Mouse (Mus musculus): Measurements from ENCODE around the gene Gpr146. TPM values are rescaled to one million over a fixed set of nuclear protein-coding genes. Genes with fewer than 3 reads are reported as not detected.

The Gpr146 gene
- polyA plus RNA-seq, 1 experiment = 37.7 TPM

GRCm38 (mm10) chr5:139358653-139359052 is 18.8 kb upstream of the Gpr146 start:
- no peak for DNase-seq (ENCODE audit: low read depth)

DNA sequence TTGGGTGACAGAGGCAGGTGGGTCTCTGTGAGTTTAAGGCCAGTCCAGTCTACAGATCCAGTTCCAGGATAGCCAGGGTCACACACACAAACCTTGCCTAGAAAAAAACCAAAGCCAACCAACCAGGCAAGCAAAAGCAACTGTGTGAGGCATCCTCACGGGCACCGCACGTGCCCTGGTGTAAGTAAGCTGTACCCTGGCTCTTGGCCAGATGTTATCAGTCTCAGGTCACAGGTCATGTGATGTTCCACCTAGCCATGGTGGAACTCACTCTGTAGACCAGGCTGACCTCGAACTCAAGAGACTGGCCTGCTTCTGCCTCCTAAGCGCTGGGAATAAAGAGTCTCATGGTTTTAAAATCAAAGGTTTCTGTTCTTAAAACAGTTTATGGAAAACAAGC is 18.3 kb upstream of the Gpr146 start:
- no peak for DNase-seq (ENCODE audit: low read depth)

DNA sequence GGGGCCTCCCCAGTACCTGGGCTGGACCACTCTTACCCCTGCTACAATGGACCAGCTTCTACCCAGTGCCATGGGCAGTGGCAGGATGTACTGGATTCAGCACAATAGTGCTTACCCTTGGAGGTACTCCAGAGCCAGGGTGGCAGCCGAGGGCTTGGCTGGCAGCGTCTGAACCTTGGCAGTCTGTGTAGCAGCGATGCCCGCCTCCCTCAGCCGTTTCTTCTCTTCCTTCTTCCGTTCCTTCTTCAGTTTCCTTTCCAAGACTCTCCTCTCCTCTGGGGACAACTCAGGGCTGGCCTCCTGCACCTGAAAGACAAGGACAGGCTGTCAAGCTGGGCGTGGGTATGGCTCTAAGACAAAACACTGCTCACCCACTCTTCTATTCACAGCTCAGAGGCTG is 13.6 kb upstream of the Gpr146 start:
- DNase-seq (ENCODE audit: low read depth) = no peak

DNA sequence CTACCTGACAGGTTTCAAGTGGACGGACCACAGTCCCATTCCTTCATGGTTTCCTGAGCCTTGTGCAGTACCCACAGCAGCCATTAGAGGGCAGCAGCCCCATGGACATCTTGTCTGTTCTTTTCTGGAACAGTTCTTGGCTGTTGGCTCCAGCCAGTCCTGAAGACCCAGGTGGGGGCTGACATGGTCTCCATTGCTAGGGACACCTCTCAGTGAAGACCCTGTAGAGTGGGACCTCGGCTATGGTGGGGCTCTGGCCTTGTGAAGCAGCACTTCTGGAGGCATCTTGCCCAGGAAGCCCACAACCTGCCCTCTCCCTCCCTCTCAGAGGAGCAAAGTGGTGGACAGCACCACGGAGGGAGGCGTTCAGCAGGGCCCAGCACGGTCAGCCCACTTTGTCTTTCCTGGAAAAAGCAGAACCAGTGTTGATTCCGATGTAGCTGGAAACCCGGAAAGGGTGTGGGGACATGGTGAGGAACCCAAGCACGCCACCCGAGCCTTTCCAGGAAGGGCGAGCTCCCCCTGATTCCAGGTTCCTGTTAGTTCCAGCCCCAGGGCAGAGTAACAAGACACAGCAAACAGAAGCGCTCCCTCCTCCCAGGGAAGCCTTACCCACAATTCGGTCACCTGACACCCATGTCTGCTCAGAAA is 13.1 kb upstream of the Gpr146 start:
- DNase-seq (ENCODE audit: low read depth) = no peak

DNA sequence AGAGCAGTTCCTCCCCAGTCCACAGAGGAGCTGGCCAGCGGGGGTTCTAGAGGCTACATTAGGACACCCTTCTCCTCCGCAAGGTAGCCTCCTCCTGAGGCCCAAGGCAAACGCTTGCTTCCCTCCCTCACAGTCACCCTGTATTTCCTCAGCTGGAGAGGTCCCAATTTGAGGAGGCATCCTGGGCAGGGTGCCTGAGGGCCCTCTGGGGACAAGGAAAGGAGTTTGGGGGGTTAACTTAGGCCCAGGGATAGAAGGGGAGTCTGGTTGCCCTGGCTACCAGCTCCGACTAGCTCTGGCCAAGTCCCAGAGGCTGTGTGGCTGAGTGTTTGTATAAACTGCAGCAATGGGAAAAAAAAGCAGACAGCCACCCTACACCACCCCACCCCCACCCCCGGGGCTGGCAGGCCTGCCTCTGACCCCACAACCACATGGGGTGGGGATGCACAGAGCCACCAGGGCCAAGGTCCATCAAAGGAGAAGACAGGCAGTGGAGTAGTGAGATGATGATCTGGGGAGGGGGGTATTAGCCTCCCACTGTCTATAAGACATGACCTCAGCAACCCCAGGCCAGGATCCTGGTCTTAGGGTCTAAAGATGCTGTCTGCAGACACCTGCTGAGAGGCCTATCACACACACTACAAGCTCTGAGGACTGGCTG is 12.5 kb upstream of the Gpr146 start:
- DNase-seq (ENCODE audit: low read depth) = no peak

GRCm38 (mm10) chr5:139365827-139366226 is 11.7 kb upstream of the Gpr146 start:
- no peak for DNase-seq (ENCODE audit: low read depth)

DNA sequence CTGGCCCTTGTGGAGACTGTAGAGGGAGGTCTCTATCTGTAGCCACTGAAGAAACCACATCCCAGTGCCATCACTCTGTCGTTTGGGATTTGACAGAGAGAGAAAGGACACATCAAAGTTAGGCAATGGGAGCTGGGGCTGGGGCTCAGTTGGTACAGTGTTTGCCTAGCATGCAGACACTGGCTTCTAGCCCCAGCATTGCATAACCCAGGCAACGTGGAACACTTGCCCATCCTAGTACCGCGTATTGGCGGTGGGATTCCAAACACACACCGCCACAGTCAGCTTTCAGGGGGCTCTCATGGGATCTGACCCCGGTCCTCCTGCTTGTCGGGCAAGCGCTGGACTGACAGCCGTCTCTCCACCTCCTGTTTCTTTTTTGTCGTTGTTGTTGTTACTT is 11.0 kb upstream of the Gpr146 start:
- DNase-seq (ENCODE audit: low read depth) = no peak

- no peak for DNase-seq (ENCODE audit: low read depth)
Measured at GRCm38 (mm10) chr5:139367884-139368458, 9.5 kb upstream of the Gpr146 start.

DNA sequence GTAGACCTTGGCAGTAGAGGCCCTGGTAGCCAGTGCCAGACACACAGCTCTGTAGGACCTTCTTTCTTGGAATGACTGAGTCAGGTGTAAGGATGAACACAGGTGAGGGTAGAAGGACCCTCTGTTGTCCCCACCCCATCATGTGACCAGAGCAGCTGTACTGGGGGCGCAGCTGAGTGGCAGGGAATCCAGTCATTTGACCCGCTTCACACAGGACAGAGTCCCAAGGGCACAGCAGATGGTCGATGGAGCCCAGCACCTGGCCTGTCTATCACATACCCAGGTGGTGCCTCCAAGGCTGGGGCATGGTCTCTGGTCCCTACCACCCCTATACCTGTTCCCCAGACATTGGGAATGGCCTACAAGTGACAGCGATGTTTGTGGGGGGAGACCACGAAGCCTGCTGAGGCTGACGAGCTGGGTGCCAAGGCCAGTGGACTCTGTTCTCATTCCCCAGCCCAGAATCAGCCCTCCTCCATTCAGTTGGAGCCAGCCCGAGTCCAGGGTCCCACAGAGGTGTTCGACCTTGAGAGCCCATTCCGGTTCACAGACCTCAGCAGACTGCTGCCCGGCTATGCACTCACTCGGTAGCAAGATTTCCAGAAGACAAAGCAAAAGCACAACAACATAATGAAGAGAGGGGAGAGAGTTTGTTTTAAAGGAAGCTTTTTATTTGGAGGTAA is 8.7 kb upstream of the Gpr146 start:
- DNase-seq (ENCODE audit: low read depth) = no peak

- no peak for DNase-seq (ENCODE audit: low read depth)
Measured at GRCm38 (mm10) chr5:139370336-139370735, 7.2 kb upstream of the Gpr146 start.

DNA sequence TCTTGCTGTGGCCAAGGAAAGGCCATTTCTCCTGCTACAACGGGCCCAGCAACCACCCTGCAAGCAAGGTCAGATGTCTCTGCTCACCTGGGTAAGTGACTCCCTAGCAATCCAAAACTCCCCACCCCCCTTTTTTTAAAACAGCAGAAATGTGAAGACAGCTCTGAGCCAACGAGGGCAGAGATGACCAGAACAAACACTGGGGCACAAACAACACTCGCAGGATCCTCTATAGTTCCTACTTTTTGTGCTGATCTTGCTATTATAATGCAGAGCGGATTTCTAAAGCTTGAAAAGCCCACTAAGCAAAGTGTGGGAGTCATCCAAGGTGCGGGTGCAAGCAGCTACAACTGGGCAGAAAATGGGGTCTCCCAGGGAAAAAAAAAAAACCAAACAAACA is 6.4 kb upstream of the Gpr146 start:
- DNase-seq (ENCODE audit: low read depth) = no peak

DNA sequence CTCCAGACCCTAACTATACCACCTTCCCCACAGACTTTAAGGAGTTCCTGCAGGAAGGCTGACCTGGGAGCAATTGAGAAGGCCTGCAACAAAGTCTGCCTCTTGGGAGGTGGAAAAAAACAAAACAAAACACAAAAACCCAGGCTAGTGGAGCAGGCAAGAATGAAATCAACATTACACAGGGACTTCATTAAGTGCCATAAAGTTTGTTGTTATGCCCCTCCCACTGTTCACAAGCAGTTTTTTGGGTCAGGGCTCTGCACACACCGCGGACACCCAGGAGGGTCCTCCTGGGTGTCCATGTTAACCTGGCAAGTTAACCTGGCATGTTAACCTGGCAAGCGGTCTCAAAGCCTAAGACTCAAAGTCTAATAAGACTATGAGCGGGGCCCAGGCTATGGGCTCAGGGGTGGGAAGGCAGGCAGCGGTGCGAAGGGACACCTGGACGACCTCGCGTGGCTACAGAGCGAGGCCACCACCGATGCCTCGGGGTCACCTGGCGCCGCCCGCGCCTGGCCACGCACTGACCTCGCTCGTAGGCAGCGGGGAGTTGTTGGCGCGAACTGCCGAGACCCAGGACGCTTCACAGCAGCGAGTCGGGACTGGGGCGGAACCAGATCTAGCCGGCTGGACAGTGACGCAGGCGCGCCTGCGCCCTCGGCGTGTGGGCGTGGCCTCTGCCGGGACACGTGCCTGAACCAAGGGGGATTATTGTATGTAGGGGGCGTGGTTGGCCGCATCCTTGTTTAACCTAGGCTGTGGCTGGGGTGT is 5.7 kb upstream of the Gpr146 start:
- DNase-seq (ENCODE audit: low read depth) = no peak

GRCm38 (mm10) chr5:139373126-139373525 is 4.4 kb upstream of the Gpr146 start:
- DNase-seq (ENCODE audit: low read depth) = no peak

DNA sequence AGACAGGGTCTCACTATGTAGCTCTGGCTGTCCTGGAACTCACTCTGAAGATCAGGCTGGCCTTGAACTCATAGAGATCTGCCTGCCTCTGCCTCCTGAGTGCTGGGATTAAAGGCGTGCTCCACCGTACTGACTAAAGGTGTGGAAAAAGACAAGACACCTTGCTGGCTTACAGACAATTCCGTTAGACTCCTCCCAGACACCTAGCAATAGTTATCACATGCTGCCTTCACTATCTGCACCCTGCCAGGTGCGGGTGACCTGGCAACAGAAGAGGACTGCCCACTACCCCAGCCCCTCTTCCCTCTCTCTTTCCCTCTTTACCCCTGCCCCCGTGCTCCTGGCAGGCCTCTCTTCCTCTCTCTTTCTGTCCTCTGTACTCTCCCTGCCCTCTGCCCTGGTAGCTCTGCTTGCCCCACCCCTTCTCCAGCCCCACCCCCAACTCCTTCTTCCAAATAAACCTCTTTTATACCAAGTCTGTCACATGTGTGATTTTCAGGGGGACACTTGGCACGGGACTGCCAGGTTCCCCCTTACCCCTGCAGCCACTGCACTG is 3.5 kb upstream of the Gpr146 start:
- DNase-seq (ENCODE audit: low read depth) = no peak

DNA sequence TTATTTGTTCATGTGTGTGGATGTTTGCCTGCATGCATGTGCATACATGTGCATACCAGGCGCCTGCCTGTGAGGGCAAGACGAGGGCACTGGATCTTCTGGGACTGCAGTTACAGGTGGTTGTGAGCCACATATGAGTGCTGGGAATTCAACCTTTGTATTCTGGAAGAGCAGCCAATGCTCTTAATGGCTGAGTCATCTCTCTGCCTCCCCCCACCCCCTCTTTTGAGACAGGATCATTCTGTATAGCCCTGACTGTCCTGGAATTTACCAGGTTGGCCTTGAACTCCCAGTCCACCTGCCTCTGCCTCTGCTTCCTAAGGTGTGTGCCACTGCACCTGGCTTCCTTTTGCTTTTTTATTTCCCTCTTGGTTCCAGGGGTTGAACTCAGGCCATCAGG is 2.7 kb upstream of the Gpr146 start:
- no peak for DNase-seq (ENCODE audit: low read depth)

GRCm38 (mm10) chr5:139378271-139378556 is 717 bp downstream of the Gpr146 start:
- no peak for DNase-seq (ENCODE audit: low read depth)

GRCm38 (mm10) chr5:139378986-139379629 is 1.6 kb downstream of the Gpr146 start:
- DNase-seq (ENCODE audit: low read depth) = no peak

- DNase-seq (ENCODE audit: low read depth) = no peak
Measured at GRCm38 (mm10) chr5:139379771-139380384, 2.4 kb downstream of the Gpr146 start.

DNA sequence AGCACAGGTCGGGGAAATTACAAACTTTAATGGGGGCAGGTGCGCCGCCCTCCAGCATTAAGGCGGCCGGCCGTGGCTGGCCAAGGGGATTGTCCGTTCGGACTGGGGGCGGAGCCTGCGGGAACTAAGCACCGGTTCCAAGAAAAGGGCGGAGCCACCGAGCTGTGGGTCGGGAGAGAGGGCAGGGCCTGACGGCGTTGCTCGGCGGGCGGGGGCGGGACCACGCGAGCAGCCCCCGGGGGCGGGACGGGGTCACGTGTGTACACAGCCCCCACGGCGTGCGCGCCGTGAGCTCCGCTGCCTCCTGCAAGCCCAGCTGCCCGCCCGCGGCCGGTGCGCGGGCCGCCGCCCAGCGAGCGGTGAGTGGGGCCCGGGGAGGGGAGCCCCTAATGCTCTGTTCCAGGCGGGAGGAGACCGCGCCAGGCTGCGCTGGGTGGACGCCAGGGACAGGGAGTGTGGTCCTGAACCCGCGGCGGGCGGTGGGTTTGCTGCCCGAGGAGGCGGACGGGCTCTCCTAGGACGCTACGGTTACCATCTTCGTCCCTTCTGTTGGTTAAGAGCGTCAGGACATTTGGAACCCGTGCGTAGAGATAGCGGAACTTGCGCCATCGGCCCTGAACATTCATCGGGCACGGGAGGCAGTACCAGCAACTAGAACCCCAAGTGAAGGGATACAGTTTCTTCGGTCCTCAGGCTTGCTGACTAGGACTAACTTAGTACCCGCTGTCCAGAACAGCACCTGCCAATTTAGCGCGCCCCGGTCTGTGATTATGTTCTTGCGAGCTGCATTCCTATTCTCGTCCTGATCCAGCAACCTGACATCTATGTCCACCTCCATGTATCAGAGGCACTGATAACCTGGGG is 3.1 kb downstream of the Gpr146 start:
- no peak for DNase-seq (ENCODE audit: low read depth)
